9 mouse cellular contexts compared by ENCODE assay signal in the genomic region with DNA sequence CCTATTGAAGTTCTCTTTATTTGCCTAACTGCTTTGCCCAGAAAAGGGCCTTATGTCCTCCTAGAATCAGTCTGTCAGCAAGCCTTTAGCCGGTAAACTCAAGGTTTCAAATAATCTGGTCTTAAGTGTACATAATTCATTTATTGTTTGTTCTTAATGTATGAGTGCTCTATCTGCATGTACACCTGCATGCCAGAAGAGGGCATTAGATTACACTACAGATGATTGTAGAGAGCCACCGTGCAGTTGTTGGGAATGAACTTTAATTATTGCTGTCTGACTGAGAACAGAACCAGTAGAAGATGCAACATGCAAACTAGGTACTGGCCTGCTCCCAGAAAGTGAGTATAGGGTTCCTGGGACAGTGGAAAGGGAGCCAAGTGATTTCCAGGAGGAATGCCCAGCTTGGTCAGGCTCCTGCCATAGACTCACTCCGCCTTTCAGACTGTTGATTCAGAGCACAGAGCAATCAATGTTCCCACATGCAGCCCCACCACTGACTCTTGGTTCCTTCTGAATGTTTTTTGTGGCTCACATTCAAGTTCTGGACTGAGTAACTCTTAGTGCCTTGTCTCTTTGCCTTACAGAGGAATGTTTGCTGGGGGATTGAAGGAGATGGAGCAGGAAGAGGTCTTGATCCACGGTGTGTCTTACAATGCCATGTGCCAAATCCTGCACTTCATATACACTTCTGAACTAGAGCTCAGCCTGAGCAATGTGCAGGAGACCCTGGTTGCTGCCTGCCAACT. TPM values are rescaled to one million over a fixed set of nuclear protein-coding genes. Genes with fewer than 3 reads are reported as not detected.
DNase-seq lines count a peak whose midpoint lies in the region; ATAC-seq and TF ChIP-seq lines count a peak whose summit lies in the region.
"Had no signal": no experiment of that assay in that cellular context is flagged by ENCODE, and none has a peak within 500 bp of the region (broad histone marks: within the 10 kb centered on the region; RNA-seq: fewer than 3 reads in every experiment).

No protein-coding gene starts in this region.

- H3K9ac ChIP-seq in kidney, embryonic 16.5 days (replicated peaks; ENCODE audit: low read length), result no peak overlapping the region
- H3K9ac ChIP-seq in midbrain, postnatal 0 days (replicated peaks; ENCODE audit: low read length, poor library complexity, severe bottlenecking), result no peak overlapping the region
- H3K9ac ChIP-seq in midbrain, embryonic 15.5 days, result no peak overlapping the region
- H3K9ac ChIP-seq: neural tube, embryonic 15.5 days had no signal

- WGBS in kidney, embryonic 16.5 days, result 77% methylated on average over 4 of the region's 4 CpGs
- WGBS in midbrain, postnatal 0 days, result 75% methylated on average over 4 of the region's 4 CpGs
- WGBS in midbrain, embryonic 15.5 days, result 82% methylated on average over 4 of the region's 4 CpGs

- peak; percentile 63 for TF ChIP-seq CTCF in midbrain, postnatal 0 days (IDR thresholded peaks at IDR 0.05)

- DNase-seq in adrenal gland, postnatal 10 days, result peak; percentile 54
- DNase-seq in adrenal gland, postnatal 4 days (ENCODE audit: low spot score in 2 of 2), result no peak
- DNase-seq in kidney, adult 18-20 months, result peak; percentile 24
- DNase-seq in midbrain, postnatal 0 days (ENCODE audit: low spot score), result peak; percentile 19
- no peak for DNase-seq in thymus, postnatal 36 days
- DNase-seq in c-Kit-positive CD71-positive TER-119-positive erythroid progenitor cells, embryonic 14.5 days (ENCODE audit: low spot score), result no peak

- no peak overlapping the region for H3K27ac ChIP-seq in kidney, embryonic 16.5 days (ENCODE audit: low read length)
- no peak overlapping the region for H3K27ac ChIP-seq in midbrain, postnatal 0 days (ENCODE audit: low read depth, low read length)
- no peak overlapping the region for H3K27ac ChIP-seq in midbrain, embryonic 15.5 days
- H3K27ac ChIP-seq: neural tube, embryonic 15.5 days had no signal

- H3K27me3 ChIP-seq in kidney, embryonic 16.5 days (ENCODE audit: insufficient read depth, low read length), result no peaks in the 10 kb centered on the region
- no peaks in the 10 kb centered on the region for H3K27me3 ChIP-seq in midbrain, postnatal 0 days (ENCODE audit: insufficient read depth, low read length)
- no peaks in the 10 kb centered on the region for H3K27me3 ChIP-seq in midbrain, embryonic 15.5 days (replicated peaks)
- H3K27me3 ChIP-seq: neural tube, embryonic 15.5 days had no signal

- no peaks in the 10 kb centered on the region for H3K4me1 ChIP-seq in kidney, embryonic 16.5 days (ENCODE audit: insufficient read depth, low read length)
- no peaks in the 10 kb centered on the region for H3K4me1 ChIP-seq in midbrain, postnatal 0 days (ENCODE audit: insufficient read depth, low read length)
- no peaks in the 10 kb centered on the region for H3K4me1 ChIP-seq in midbrain, embryonic 15.5 days
- H3K4me1 ChIP-seq: neural tube, embryonic 15.5 days had no signal

- no peak overlapping the region for H3K4me2 ChIP-seq in kidney, embryonic 16.5 days (replicated peaks; ENCODE audit: low read depth, low read length)
- H3K4me2 ChIP-seq in midbrain, postnatal 0 days (ENCODE audit: low read depth, low read length, poor library complexity, severe bottlenecking), result no peak overlapping the region
- no peak overlapping the region for H3K4me2 ChIP-seq in midbrain, embryonic 15.5 days
- H3K4me2 ChIP-seq: neural tube, embryonic 15.5 days had no signal

- H3K36me3 ChIP-seq in kidney, embryonic 16.5 days (ENCODE audit: insufficient read depth, low read length), result peaks cover 46% of the 10 kb centered on the region
- H3K36me3 ChIP-seq in midbrain, postnatal 0 days (ENCODE audit: insufficient read depth, low read length), result peaks cover 30% of the 10 kb centered on the region
- peaks cover 23% of the 10 kb centered on the region; the same call in 1 of the 2 replicates for H3K36me3 ChIP-seq in midbrain, embryonic 15.5 days (replicated peaks)

- no peak for ATAC-seq in kidney, embryonic 16.5 days (ENCODE audit: low FRiP score, low TSS enrichment)
- ATAC-seq in midbrain, postnatal 0 days (ENCODE audit: low FRiP score), result no peak
- ATAC-seq in midbrain, embryonic 15.5 days (replicated peaks), result no peak

- no peaks in the 10 kb centered on the region for H3K9me3 ChIP-seq in kidney, embryonic 16.5 days (ENCODE audit: low read length)
- H3K9me3 ChIP-seq in midbrain, postnatal 0 days (ENCODE audit: low read length), result no peaks in the 10 kb centered on the region
- no peaks in the 10 kb centered on the region for H3K9me3 ChIP-seq in midbrain, embryonic 15.5 days
- H3K9me3 ChIP-seq: neural tube, embryonic 15.5 days had no signal

- H3K4me3 ChIP-seq in kidney, embryonic 16.5 days (ENCODE audit: low read length), result no peak overlapping the region
- no peak overlapping the region for H3K4me3 ChIP-seq in midbrain, postnatal 0 days (ENCODE audit: low read depth, low read length)
- H3K4me3 ChIP-seq in midbrain, embryonic 15.5 days, result no peak overlapping the region
- H3K4me3 ChIP-seq: neural tube, embryonic 15.5 days had no signal

RNA-seq across cellular contexts. Expression of gene Klhl22, which starts 11.9 kb away (rescaled TPM):
- 10 to 100 TPM; 30.6 to 47.9 TPM for total RNA-seq in adrenal gland, postnatal 10 days (2021)
- total RNA-seq in adrenal gland, postnatal 4 days (2021), result 10 to 100 TPM; 52.3 TPM
- 69.8 and 72.0 TPM in 2 replicates for polyA plus RNA-seq in kidney, embryonic 16.5 days (2015; fragmentation: Nextera tagmentation; extraction: Ambion mirVana)
- total RNA-seq in midbrain, postnatal 0 days (2014; rRNA removed), result 150 and 156 TPM in 2 replicates
- 79.3 and 82.6 TPM in 2 replicates for polyA plus RNA-seq in midbrain, postnatal 0 days (2015; fragmentation: Nextera tagmentation; extraction: Ambion mirVana)
- polyA plus RNA-seq in midbrain, embryonic 15.5 days (2015; fragmentation: Nextera tagmentation; extraction: Ambion mirVana), result 93.2 and 93.4 TPM in 2 replicates

RNA-seq across cellular contexts. Expression of gene Scarf2, which starts 25.8 kb away (rescaled TPM):
- total RNA-seq in adrenal gland, postnatal 10 days (2021), result 10 to 100 TPM; 15.0 to 16.7 TPM
- total RNA-seq in adrenal gland, postnatal 4 days (2021), result 10 to 100 TPM; 29.3 to 33.9 TPM
- polyA plus RNA-seq in kidney, embryonic 16.5 days (2015; fragmentation: Nextera tagmentation; extraction: Ambion mirVana), result 8.1 and 8.9 TPM in 2 replicates
- 8.5 and 12.6 TPM in 2 replicates for total RNA-seq in midbrain, postnatal 0 days (2014; rRNA removed)
- 2.1 and 2.4 TPM in 2 replicates for polyA plus RNA-seq in midbrain, postnatal 0 days (2015; fragmentation: Nextera tagmentation; extraction: Ambion mirVana)
- 1.7 and 2.6 TPM in 2 replicates for polyA plus RNA-seq in midbrain, embryonic 15.5 days (2015; fragmentation: Nextera tagmentation; extraction: Ambion mirVana)

RNA-seq across cellular contexts. Expression of gene Med15, which starts 38.6 kb away (rescaled TPM):
- 10 to 100 TPM; 42.7 to 55.3 TPM for total RNA-seq in adrenal gland, postnatal 10 days (2021)
- total RNA-seq in adrenal gland, postnatal 4 days (2021), result 10 to 100 TPM; 68.8 to 70.3 TPM
- 44.1 and 56.1 TPM in 2 replicates for polyA plus RNA-seq in kidney, embryonic 16.5 days (2015; fragmentation: Nextera tagmentation; extraction: Ambion mirVana)
- total RNA-seq in midbrain, postnatal 0 days (2014; rRNA removed), result 58.3 and 60.7 TPM in 2 replicates
- polyA plus RNA-seq in midbrain, postnatal 0 days (2015; fragmentation: Nextera tagmentation; extraction: Ambion mirVana), result 43.0 and 49.3 TPM in 2 replicates
- 53.2 and 59.4 TPM in 2 replicates for polyA plus RNA-seq in midbrain, embryonic 15.5 days (2015; fragmentation: Nextera tagmentation; extraction: Ambion mirVana)

Comparison
In these comparisons a context has a peak if more than half of its experiments do, and no peak if none do; other contexts are left out.
1. DNase-seq: peak in adrenal gland, postnatal 10 days (single experiment), kidney, adult 18-20 months (single experiment) and midbrain, postnatal 0 days (single experiment); none in adrenal gland, postnatal 4 days (0 of 2), thymus, postnatal 36 days (0 of 2) and c-Kit-positive CD71-positive TER-119-positive erythroid progenitor cells, embryonic 14.5 days (single experiment).